Mouse (Mus musculus) ES-Bruce4 (cell line): Measurements from ENCODE around the gene Map2k5. TPM values are rescaled to one million over a fixed set of nuclear protein-coding genes. Genes with fewer than 3 reads are reported as not detected.

Source experiments
- H3K27ac ChIP-seq: 2 replicates; pipeline ENCODE4 v1.5.1; 2012; ENCODE audit warnings: low read length, inconsistent platforms; ENCODE audit not compliant: insufficient read depth
- H3K27me3 ChIP-seq: 2 replicates; pipeline ENCODE4 v1.6.1; 2012; ENCODE audit warnings: mild to moderate bottlenecking, low read length, inconsistent platforms; ENCODE audit not compliant: control insufficient read depth, poor library complexity, insufficient read depth, severe bottlenecking
- H3K36me3 ChIP-seq: 2 replicates; pipeline ENCODE4 v1.6.1; 2012; ENCODE audit warnings: inconsistent platforms, mild to moderate bottlenecking, low read length, moderate library complexity; ENCODE audit not compliant: control insufficient read depth, poor library complexity, insufficient read depth, severe bottlenecking
- H3K4me1 ChIP-seq: one replicate; pipeline ENCODE4 v1.8.1; 2011; ENCODE audit warnings: low read length; ENCODE audit not compliant: control insufficient read depth, insufficient read depth
- H3K4me3 ChIP-seq: 2 replicates; pipeline ENCODE4 v1.5.1; 2011; ENCODE audit warnings: low read depth, mild to moderate bottlenecking, low read length
- H3K9ac ChIP-seq: 2 replicates; pipeline ENCODE4 v1.6.1; 2012; ENCODE audit warnings: low read depth, mild to moderate bottlenecking, inconsistent platforms; ENCODE audit not compliant: poor library complexity, severe bottlenecking
- H3K9me3 ChIP-seq: replicated peaks from 2 replicates; pipeline ENCODE4 v1.6.1; 2012; ENCODE audit warnings: mild to moderate bottlenecking, low read length, inconsistent platforms; ENCODE audit not compliant: control insufficient read depth, poor library complexity, insufficient read depth, severe bottlenecking
- CTCF ChIP-seq: IDR thresholded peaks from one replicate; pipeline ENCODE4 v1.8.1; 2011; ENCODE audit warnings: low read depth, low read length
- EP300 ChIP-seq: IDR thresholded peaks from 2 replicates; pipeline ENCODE4 v1.6.1; 2011; ENCODE audit warnings: low read depth, low read length; ENCODE audit not compliant: insufficient read depth
- POLR2A ChIP-seq: IDR thresholded peaks from one replicate; pipeline ENCODE4 v1.8.1; 2011; ENCODE audit warnings: low read length; ENCODE audit not compliant: insufficient read depth
- polyA plus RNA-seq: library from polyadenylated mRNA; stranded (reverse); fragments of >200 nt; gene quantifications from 2 replicates; pipeline ENCODE4 v1.2.4, GENCODE M21; 2011; ENCODE audit warnings: low read depth; ENCODE audit not compliant: missing spikeins, insufficient read depth, insufficient read length

The Map2k5 gene
- polyA plus RNA-seq, 1 experiment: 27.8 TPM

DNA sequence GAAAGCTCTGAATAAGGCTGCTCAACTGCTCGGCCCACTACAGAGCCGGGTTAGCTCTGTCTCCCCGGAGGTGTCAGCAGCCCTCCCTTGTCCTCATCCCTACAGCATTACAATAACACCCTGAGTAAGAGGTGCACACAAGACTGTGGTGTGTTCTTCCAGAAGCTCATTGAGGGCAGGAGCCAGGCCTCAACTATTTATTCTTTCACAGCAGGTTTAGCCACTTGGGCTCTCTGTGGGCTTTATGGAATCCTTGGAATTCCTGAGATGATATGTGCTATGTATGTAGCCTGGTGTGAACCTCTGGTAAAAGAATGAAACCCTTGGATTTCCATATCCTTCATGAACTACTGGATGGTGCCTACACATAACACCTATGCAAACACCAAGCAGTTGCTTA is 28.5 kb downstream of the Map2k5 start:
- no peak for TF ChIP-seq POLR2A
- TF ChIP-seq EP300: no peak
- no peak for TF ChIP-seq CTCF
- H3K27me3 ChIP-seq: no peaks in the 10 kb centered on the region
- H3K9me3 ChIP-seq: no peaks in the 10 kb centered on the region
- H3K36me3 ChIP-seq: no peaks in the 10 kb centered on the region
- H3K4me3 ChIP-seq: no peak overlapping the region
- H3K9ac ChIP-seq: no peak overlapping the region
- H3K4me1 ChIP-seq: no peaks in the 10 kb centered on the region
- no peak overlapping the region for H3K27ac ChIP-seq

DNA sequence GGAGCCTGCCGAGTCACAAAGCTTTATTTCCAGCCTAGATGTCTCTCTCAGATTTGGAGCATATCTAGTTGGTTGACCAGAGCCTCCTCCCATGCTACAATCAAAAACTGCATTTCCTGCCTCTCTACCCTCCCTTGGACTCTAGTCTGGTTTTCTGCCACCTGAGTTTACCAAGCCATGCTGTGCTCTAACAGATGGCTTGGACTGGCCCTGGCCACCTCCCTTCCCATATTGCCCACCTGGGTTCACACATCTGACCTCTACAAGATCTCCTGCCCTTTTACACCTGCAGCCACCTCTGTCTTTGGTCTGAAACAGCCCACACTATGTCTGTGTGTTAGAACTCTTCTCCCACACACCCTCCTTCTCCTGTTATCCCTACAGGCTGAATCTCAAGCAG is 29.6 kb downstream of the Map2k5 start:
- H3K9ac ChIP-seq: no peak overlapping the region

DNA sequence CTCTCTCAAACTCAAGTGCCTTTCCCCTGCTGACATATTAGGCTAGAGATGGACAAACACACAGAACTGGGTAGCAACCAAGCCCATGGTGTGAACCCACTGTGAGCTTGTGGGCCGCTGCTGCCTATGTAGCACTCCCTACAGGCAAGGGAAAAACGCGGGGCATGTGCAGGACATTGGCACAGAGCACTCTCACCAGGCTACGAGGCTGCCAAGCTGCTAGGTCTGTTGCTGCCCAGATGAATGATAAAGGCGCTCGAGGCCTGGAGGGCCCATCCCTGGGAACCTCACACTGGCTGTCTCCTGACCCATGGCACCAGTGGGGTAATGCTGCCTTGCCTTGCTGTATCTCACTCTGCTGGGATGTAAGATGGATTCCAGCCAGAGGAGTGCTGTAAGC is 31.7 kb downstream of the Map2k5 start:
- H3K4me1 ChIP-seq: no peaks in the 10 kb centered on the region
- no peaks in the 10 kb centered on the region for H3K9me3 ChIP-seq
- no peak overlapping the region for H3K4me3 ChIP-seq
- TF ChIP-seq POLR2A (no peak), CTCF (no peak), EP300 (no peak)
- H3K27me3 ChIP-seq: no peaks in the 10 kb centered on the region
- H3K9ac ChIP-seq: no peak overlapping the region
- no peaks in the 10 kb centered on the region for H3K36me3 ChIP-seq
- H3K27ac ChIP-seq: no peak overlapping the region

More for the DNA sequence above, 29.6 kb downstream of the Map2k5 start:
- no peaks in the 10 kb centered on the region for H3K4me1 ChIP-seq
- TF ChIP-seq CTCF (no peak), EP300 (no peak), POLR2A (no peak)
- no peak overlapping the region for H3K27ac ChIP-seq
- no peaks in the 10 kb centered on the region for H3K9me3 ChIP-seq
- H3K4me3 ChIP-seq: no peak overlapping the region
- H3K27me3 ChIP-seq: no peaks in the 10 kb centered on the region
- no peaks in the 10 kb centered on the region for H3K36me3 ChIP-seq

DNA sequence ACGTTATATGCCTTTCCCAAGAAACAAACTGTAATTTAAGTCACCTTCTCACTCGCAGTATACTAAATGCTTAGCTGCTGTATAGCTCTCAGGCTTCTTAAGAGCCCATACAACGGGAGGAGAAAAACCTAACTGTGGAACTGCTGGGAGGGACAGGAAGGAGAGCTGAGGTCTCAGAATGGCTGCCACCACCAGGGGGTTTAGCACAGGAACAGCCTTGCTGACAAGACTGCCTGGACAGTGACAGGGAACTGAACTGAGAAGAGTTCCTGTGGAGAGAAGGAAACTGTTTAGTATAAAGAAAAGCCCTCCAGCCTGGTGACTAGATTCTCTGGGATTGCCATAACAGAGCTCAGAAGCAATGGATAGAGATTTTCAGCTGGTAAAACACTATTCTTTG is 35.9 kb downstream of the Map2k5 start:
- Histone ChIP-seq H3K4me3 (no peak overlapping the region), H3K9me3 (no peaks in the 10 kb centered on the region), H3K4me1 (no peaks in the 10 kb centered on the region), H3K27ac (no peak overlapping the region), H3K9ac (no peak overlapping the region), H3K27me3 (no peaks in the 10 kb centered on the region), H3K36me3 (no peaks in the 10 kb centered on the region)
- TF ChIP-seq POLR2A (no peak), EP300 (no peak), CTCF (no peak)

DNA sequence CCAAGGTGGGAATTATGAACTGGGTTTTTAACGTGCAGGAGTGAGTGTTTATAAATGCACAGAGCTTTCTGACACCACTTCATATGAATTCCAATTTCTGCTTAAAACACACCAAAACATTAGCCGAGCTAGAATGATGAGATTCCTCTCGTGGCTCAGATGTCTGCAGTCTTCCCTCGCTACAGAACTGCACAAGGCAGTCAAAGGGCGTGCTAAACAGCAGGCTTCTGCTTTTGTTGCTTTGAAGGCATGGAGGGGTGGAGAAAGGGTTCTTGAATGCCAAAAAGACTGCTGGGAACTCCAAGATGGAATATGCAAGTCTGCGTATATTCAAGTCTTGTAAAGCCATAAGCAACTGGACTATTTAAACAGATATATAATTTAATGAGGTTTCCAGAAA is 38.4 kb downstream of the Map2k5 start:
- no peaks in the 10 kb centered on the region for H3K36me3 ChIP-seq
- H3K27me3 ChIP-seq: no peaks in the 10 kb centered on the region
- H3K9me3 ChIP-seq: no peaks in the 10 kb centered on the region
- H3K9ac ChIP-seq: no peak overlapping the region
- no peak overlapping the region for H3K4me3 ChIP-seq
- no peak for TF ChIP-seq EP300
- no peak for TF ChIP-seq CTCF
- TF ChIP-seq POLR2A: no peak
- H3K4me1 ChIP-seq: no peaks in the 10 kb centered on the region
- H3K27ac ChIP-seq: no peak overlapping the region

DNA sequence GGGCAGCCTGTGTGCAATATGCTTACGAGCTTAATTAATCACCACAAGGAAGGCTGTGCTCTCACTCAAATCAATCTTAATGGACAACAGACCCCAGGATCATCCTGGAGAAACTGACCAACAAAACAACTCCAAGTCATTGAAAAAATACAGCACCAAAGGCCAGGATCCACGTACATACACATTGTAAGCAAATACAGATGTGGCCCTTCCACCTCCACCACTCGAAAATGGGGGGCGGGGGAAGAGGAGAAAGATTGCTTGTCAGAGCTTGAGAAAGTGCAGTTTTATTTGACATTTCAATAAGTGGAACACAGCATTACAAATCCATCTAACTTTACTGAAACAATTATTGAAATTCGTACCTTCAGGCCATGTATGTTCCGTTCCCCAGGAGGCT is 39.0 kb downstream of the Map2k5 start:
- Histone ChIP-seq H3K36me3 (no peaks in the 10 kb centered on the region), H3K9me3 (no peaks in the 10 kb centered on the region), H3K9ac (no peak overlapping the region), H3K27me3 (no peaks in the 10 kb centered on the region), H3K4me1 (no peaks in the 10 kb centered on the region), H3K4me3 (no peak overlapping the region), H3K27ac (no peak overlapping the region)
- no peak for TF ChIP-seq CTCF
- no peak for TF ChIP-seq EP300
- TF ChIP-seq POLR2A: no peak
